ENCODE assay signal across 8 mouse cellular contexts in genomic region chr11:105332468-105332867, GRCm38 (mm10). TPM values are rescaled to one million over a fixed set of nuclear protein-coding genes. Genes with fewer than 3 reads are reported as not detected.
DNase-seq lines count a peak whose midpoint lies in the region; ATAC-seq and TF ChIP-seq lines count a peak whose summit lies in the region.

No protein-coding gene starts in this region.

- no peak overlapping the region for H3K27ac ChIP-seq in intestine, embryonic 14.5 days (ENCODE audit: low read depth)
- H3K27ac ChIP-seq in intestine, embryonic 15.5 days, result no peak overlapping the region
- no peak overlapping the region for H3K27ac ChIP-seq in MEL (ENCODE audit: control insufficient read depth, low read depth, low read length)

- no peak for TF ChIP-seq POLR2A in MEL (IDR thresholded peaks at IDR 0.05; ENCODE audit: control insufficient read depth in 1 of 2, insufficient read depth in 1 of 2, low read depth in 1 of 2, low read length in 2 of 2, poor library complexity in 1 of 2)

- no peaks in the 10 kb centered on the region for H3K79me2 ChIP-seq in MEL (ENCODE audit: control insufficient read depth, insufficient read depth, low read length, poor library complexity)

- H3K36me3 ChIP-seq in intestine, embryonic 14.5 days (ENCODE audit: control insufficient read depth, insufficient read depth, low read length), result peaks cover 17% of the 10 kb centered on the region; the same call in 1 of the 2 replicates
- no peaks in the 10 kb centered on the region for H3K36me3 ChIP-seq in intestine, embryonic 15.5 days
- no peaks in the 10 kb centered on the region for H3K36me3 ChIP-seq in MEL (ENCODE audit: control insufficient read depth in 1 of 2, insufficient read depth in 2 of 2, low read length in 2 of 2)

- intact Hi-C loops in left cerebral cortex, postnatal 4 days (cut with DNase I), result no loop called here

- no peak for TF ChIP-seq EP300 in MEL (IDR thresholded peaks at IDR 0.05; ENCODE audit: low read depth in 1 of 2, low read length in 2 of 2)

- 74% methylated on average over 8 of the region's 8 CpGs for WGBS in intestine, embryonic 14.5 days
- 71% methylated on average over 8 of the region's 8 CpGs for WGBS in intestine, embryonic 15.5 days

- H3K4me1 ChIP-seq in intestine, embryonic 14.5 days (replicated peaks; ENCODE audit: control insufficient read depth, insufficient read depth, low read length), result peaks cover 6% of the 10 kb centered on the region; the same call in 1 of the 2 replicates
- peaks cover 6% of the 10 kb centered on the region for H3K4me1 ChIP-seq in intestine, embryonic 15.5 days (replicated peaks)
- no peaks in the 10 kb centered on the region; a peak in 1 of 4 replicates for H3K4me1 ChIP-seq in MEL (ENCODE audit: control insufficient read depth in 1 of 2, insufficient read depth in 2 of 2, low read length in 2 of 2)

- no peak overlapping the region for H3K4me3 ChIP-seq in intestine, embryonic 14.5 days (ENCODE audit: low read depth, low read length)
- no peak overlapping the region for H3K4me3 ChIP-seq in intestine, embryonic 15.5 days (replicated peaks)
- H3K4me3 ChIP-seq in MEL (ENCODE audit: control insufficient read depth in 1 of 2, insufficient read depth in 1 of 2, low read depth in 2 of 2, low read length in 2 of 2), result no peak overlapping the region

- H3K4me2 ChIP-seq in intestine, embryonic 14.5 days (ENCODE audit: low read length), result no peak overlapping the region
- no peak overlapping the region for H3K4me2 ChIP-seq in intestine, embryonic 15.5 days (replicated peaks)

- no peaks in the 10 kb centered on the region for H3K9me3 ChIP-seq in intestine, embryonic 14.5 days (ENCODE audit: control insufficient read depth, low read length)
- H3K9me3 ChIP-seq in intestine, embryonic 15.5 days, result no peaks in the 10 kb centered on the region
- no peaks in the 10 kb centered on the region for H3K9me3 ChIP-seq in MEL (replicated peaks; ENCODE audit: insufficient read depth, low read length)

- ATAC-seq in intestine, embryonic 14.5 days (replicated peaks; ENCODE audit: low FRiP score, low TSS enrichment, low read depth), result no peak
- no peak for ATAC-seq in intestine, embryonic 15.5 days
- ATAC-seq in granulocyte monocyte progenitor cell, adult 5-6 weeks (replicated peaks; ENCODE audit: poor library complexity, severe bottlenecking), result peak; percentile 45
- no peak for ATAC-seq in erythroid progenitor cell, adult 5-6 weeks (replicated peaks; ENCODE audit: low FRiP score, poor library complexity, severe bottlenecking)

- peak; percentile 71 for DNase-seq in intestine, embryonic 14.5 days (ENCODE audit: low spot score)
- peak; percentile 41 for DNase-seq in MEL (ENCODE audit: low read depth, low spot score)
- peak; percentile 93 to 96 for DNase-seq in cerebellum, postnatal 10 days
- peak; percentile 84 for DNase-seq in left cerebral cortex, postnatal 4 days
- DNase-seq in naive thymus-derived CD4-positive, alpha-beta T cell, adult 2 months (ENCODE audit: low read depth), result peak; percentile 7

- peak; percentile 67 for TF ChIP-seq RAD21 in MEL (IDR thresholded peaks at IDR 0.05; ENCODE audit: low read depth, low read length)

- H3K9ac ChIP-seq in intestine, embryonic 14.5 days (ENCODE audit: low read length), result no peak overlapping the region
- H3K9ac ChIP-seq in intestine, embryonic 15.5 days, result no peak overlapping the region
- H3K9ac ChIP-seq in MEL (ENCODE audit: control insufficient read depth, low read depth, low read length, poor library complexity, severe bottlenecking), result no peak overlapping the region

- peak in 2 of 3 experiments; percentile 69 to 84; a peak in 5 of 6 replicates for TF ChIP-seq CTCF in MEL (IDR thresholded peaks at IDR 0.05 in 2 of 3, conservative IDR thresholded peaks at IDR 0.05 in 1 of 3; ENCODE audit: control insufficient read depth in 1 of 3, insufficient read depth in 1 of 3, low read depth in 2 of 3, low read length in 3 of 3, poor library complexity in 1 of 3, severe bottlenecking in 1 of 3)

- no peaks in the 10 kb centered on the region for H3K27me3 ChIP-seq in intestine, embryonic 14.5 days (replicated peaks; ENCODE audit: control insufficient read depth, insufficient read depth, low read length)
- no peaks in the 10 kb centered on the region for H3K27me3 ChIP-seq in intestine, embryonic 15.5 days (replicated peaks)
- peaks cover 0 to 2% of the 10 kb centered on the region in 2 experiments; a peak in 1 of 4 replicates for H3K27me3 ChIP-seq in MEL (ENCODE audit: control insufficient read depth in 1 of 2, insufficient read depth in 2 of 2, low read length in 2 of 2)

TF ChIP-seq in MEL, 35 proteins besides CTCF, POLR2A, EP300 and RAD21:
- TF ChIP-seq POLR2AphosphoS2 (IDR thresholded peaks at IDR 0.05; ENCODE audit: low read length) (no peak), ZKSCAN1 (IDR thresholded peaks at IDR 0.05; ENCODE audit: low read depth, low read length) (no peak), TCF12 (IDR thresholded peaks at IDR 0.05; ENCODE audit: low read depth, low read length) (no peak), SMC3 (IDR thresholded peaks at IDR 0.05; ENCODE audit: low read depth, low read length) (peak; percentile 55; the same call in 1 of the 2 replicates), ZC3H11A (IDR thresholded peaks at IDR 0.05; ENCODE audit: low read depth, low read length) (peak; percentile 19; the same call in 1 of the 2 replicates), HCFC1 (IDR thresholded peaks at IDR 0.05; ENCODE audit: low read depth, low read length) (no peak), KAT2A (conservative IDR thresholded peaks at IDR 0.05; ENCODE audit: low read depth, low read length) (no peak), MAFK (IDR thresholded peaks at IDR 0.05; ENCODE audit: borderline replicate concordance, low read depth, low read length) (no peak)

RNA-seq across cellular contexts. Expression of gene Mrc2, which starts 40.0 kb away (rescaled TPM):
- 8.7 and 8.8 TPM in 2 replicates for polyA plus RNA-seq in intestine, embryonic 14.5 days (2014; fragmentation: Nextera tagmentation; extraction: Ambion mirVana)
- polyA plus RNA-seq in intestine, embryonic 15.5 days (2015; fragmentation: Nextera tagmentation; extraction: Ambion mirVana), result 9.1 and 9.9 TPM in 2 replicates
- total RNA-seq in MEL (2012; rRNA removed), result not detected in 2 replicates
- polyA plus RNA-seq in MEL (2012; ENCODE audit: insufficient read depth in 1 of 2, insufficient read length in 2 of 2, low read depth in 1 of 2, low replicate concordance in 2 of 2, missing spikeins in 1 of 2), result not detected
- not detected in 2 replicates for total RNA-seq in granulocyte monocyte progenitor cell, adult 5-6 weeks (2014; fragmentation: Nextera tagmentation)
- total RNA-seq in granulocyte monocyte progenitor cell, adult 5-6 weeks (2017), result not detected in 2 replicates
- total RNA-seq in left cerebral cortex, postnatal 4 days (2021), result 10 to 100 TPM; 13.4 to 13.5 TPM
- total RNA-seq in erythroid progenitor cell, adult 5-6 weeks (2015; ENCODE audit: low replicate concordance), result not detected in 2 replicates
- not detected in 2 replicates for total RNA-seq in erythroid progenitor cell, adult 5-6 weeks (2017; ENCODE audit: low replicate concordance)

Comparison
In these comparisons a context has a peak if more than half of its experiments do, and no peak if none do; other contexts are left out.
1. DNase-seq: peak in every context shown above with its lines; median percentile 94 in cerebellum, postnatal 10 days; 84 in left cerebral cortex, postnatal 4 days; 71 in intestine, embryonic 14.5 days; 41 in MEL; 7 in naive thymus-derived CD4-positive, alpha-beta T cell, adult 2 months.
2. RNA of gene Mrc2, which starts 40.0 kb away (total RNA-seq): 13.4 to 13.5 TPM in left cerebral cortex, postnatal 4 days; not detected in MEL, not detected in granulocyte monocyte progenitor cell, adult 5-6 weeks and not detected in erythroid progenitor cell, adult 5-6 weeks; every median in the first group is over 10 times any median in the second.